Mouse (Mus musculus) liver, adult 2 months (tissue): ENCODE measurements around the gene Rab14. TPM values are rescaled to one million over a fixed set of nuclear protein-coding genes. Genes with fewer than 3 reads are reported as not detected.
A peak's percentile ranks its signal among the peaks of the same experiment; 100 is the strongest.

Source experiments
- DNase-seq: peaks from one replicate; pipeline ENCODE4 v3.0.0-alpha.2; 2011; ENCODE audit warnings: low read depth, low spot score; ENCODE audit errors: extremely low read depth
- H3K27ac ChIP-seq: fragments of 200-500 bp; replicated peaks from 2 replicates; pipeline ENCODE4 v1.5.1; 2012; ENCODE audit warnings: low read depth, mild to moderate bottlenecking, control low read depth, inconsistent platforms, low read length; ENCODE audit not compliant: insufficient read depth
- H3K27me3 ChIP-seq: fragments of 200-500 bp; 2 replicates; pipeline ENCODE4 v1.6.1; 2012; ENCODE audit warnings: mild to moderate bottlenecking, moderate library complexity, low read length, inconsistent platforms; ENCODE audit not compliant: control insufficient read depth, insufficient read depth
- H3K36me3 ChIP-seq: fragments of 200-500 bp; 2 replicates; pipeline ENCODE4 v1.6.1; 2012; ENCODE audit warnings: low read length, inconsistent platforms; ENCODE audit not compliant: control insufficient read depth, insufficient read depth
- H3K4me1 ChIP-seq: fragments of 200-500 bp; 2 replicates; pipeline ENCODE4 v1.6.1; 2011; ENCODE audit warnings: low read length; ENCODE audit not compliant: control insufficient read depth, insufficient read depth
- H3K4me3 ChIP-seq: fragments of 200-500 bp; 2 replicates; pipeline ENCODE4 v1.5.1; 2011; ENCODE audit warnings: low read depth, mild to moderate bottlenecking, control low read depth, low read length, moderate library complexity; ENCODE audit not compliant: insufficient read depth
- H3K79me2 ChIP-seq: fragments of 200-500 bp; 2 replicates; pipeline ENCODE4 v1.6.1; 2012; ENCODE audit warnings: inconsistent platforms, mild to moderate bottlenecking, low read length, moderate library complexity; ENCODE audit not compliant: control insufficient read depth, insufficient read depth
- H3K9ac ChIP-seq: fragments of 200-500 bp; 2 replicates; pipeline ENCODE4 v1.6.1; 2012; ENCODE audit warnings: low read depth, mild to moderate bottlenecking, control low read depth, inconsistent platforms, low read length
- CTCF ChIP-seq: fragments of 200-500 bp; IDR thresholded peaks from 2 replicates; pipeline ENCODE4 v1.5.1; 2011; ENCODE audit warnings: low read depth, low read length, control low read depth
- POLR2A ChIP-seq: fragments of 200-500 bp; IDR thresholded peaks from 2 replicates; pipeline ENCODE4 v1.6.1; 2011; ENCODE audit warnings: low read length, control low read depth; ENCODE audit not compliant: insufficient read depth; ENCODE audit errors: extremely low read depth
- WGBS: fragments of 180-500 bp; shearing (Covaris S2); methylation state at CpG from one replicate; pipeline ENCODE4 v1.1.7; 2018; 5-methylcytosine and 5-hydroxymethylcytosine counted together
- polyA plus RNA-seq: library from polyadenylated mRNA; depleted of rRNA; stranded (reverse); fragments of >200 nt; gene quantifications from 2 replicates; pipeline ENCODE4 v1.2.3, GENCODE M21; 2012; rRNA removed
- total RNA-seq: library from RNA; depleted of rRNA; stranded (reverse); fragments of >200 nt; gene quantifications from 2 replicates; pipeline ENCODE4 v1.2.3, GENCODE M21; 2014; rRNA removed

The Rab14 gene
- total RNA-seq (109 and 112 TPM in 2 replicates), polyA plus RNA-seq (246 and 305 TPM in 2 replicates)

DNA sequence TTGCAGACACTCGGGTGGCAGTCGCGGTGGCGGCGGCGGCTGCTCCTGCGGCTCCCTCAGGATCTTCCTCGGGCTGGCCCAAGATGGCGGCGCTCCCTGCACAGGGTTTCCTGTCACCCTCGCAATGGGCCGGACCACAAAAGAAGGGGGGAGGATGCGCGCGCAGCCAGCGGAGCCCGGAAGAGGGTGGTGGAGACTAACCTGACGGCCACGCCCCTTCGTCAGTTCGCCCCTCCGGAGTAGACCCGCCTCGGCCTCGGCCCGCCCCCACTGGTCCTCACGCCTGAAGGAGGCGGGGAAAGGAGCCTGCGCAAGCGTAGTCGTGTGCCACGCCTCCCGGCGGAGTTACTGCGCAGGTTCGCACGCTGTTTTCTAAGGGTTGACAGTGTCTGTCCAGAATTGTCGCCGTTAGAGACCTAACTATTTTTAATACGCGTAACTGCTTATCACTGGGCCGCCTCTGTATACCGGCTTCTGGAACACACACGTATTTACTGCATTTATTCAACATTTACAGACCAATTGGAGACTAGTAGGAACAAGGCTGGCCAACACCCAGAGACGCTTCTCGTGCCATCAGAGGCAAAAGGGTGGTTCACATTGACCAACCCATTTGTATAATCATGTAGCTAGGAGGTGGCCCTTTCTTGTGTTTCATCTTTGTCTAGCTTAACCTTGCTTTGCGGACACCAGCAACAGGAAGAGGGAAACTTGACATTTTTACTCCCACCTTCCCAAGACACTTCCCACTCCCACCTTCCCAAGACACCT lies at the start of gene Rab14:
Gene Rab14, minus strand, starts transcription at position 223 of the 771 bp plus-strand sequence.
- Histone ChIP-seq H3K79me2 (peaks cover 19% of the 10 kb centered on the region), H3K27ac (peak within 1 kb of the TSS; percentile 95), H3K27me3 (no peaks in the 10 kb centered on the region), H3K4me1 (peaks cover 14% of the 10 kb centered on the region), H3K9ac (peak within 1 kb of the TSS; percentile 98), H3K36me3 (0 out of 2 replicates have a peak, but pooled peaks cover 2% of the 10 kb centered on the region), H3K4me3 (peak within 1 kb of the TSS; percentile 93)
- peak; percentile 91 for DNase-seq
- TF ChIP-seq POLR2A (peak; percentile 71), CTCF (no peak)
- under 1% methylated on average over 47 of the region's 47 CpGs for WGBS

GRCm38 (mm10) chr2:35247763-35248162 lies 46.8 kb upstream of the Rab14 start:
- Histone ChIP-seq H3K27ac (no peak overlapping the region), H3K4me3 (no peak overlapping the region), H3K4me1 (no peaks in the 10 kb centered on the region), H3K9ac (no peak overlapping the region), H3K79me2 (no peaks in the 10 kb centered on the region), H3K36me3 (no peaks in the 10 kb centered on the region), H3K27me3 (no peaks in the 10 kb centered on the region)
- TF ChIP-seq POLR2A (no peak), CTCF (no peak)
- no peak for DNase-seq
- WGBS = 62% methylated on average over 5 of the region's 5 CpGs

DNA sequence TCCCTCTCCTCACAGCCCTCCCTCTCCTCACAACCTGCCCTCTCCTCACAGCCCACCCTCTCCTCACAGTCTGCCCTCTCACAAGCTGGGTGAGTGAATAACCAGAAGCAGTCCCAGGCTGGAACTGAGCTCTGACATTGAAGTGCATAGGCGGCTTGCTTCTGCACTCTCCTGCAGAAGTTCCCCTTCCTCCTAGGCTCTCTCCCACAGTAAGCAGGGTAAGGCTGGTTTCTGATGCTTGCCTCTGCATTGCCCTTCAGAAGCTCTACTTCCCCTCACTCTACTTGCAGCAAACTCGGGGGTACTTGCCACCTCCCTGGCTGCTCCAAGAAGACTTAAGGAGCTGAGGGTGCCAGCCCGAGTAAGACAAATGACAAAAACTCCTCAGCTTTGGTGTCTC lies 43.3 kb upstream of the Rab14 start:
- DNase-seq = no peak
- TF ChIP-seq POLR2A (no peak), CTCF (no peak)
- H3K79me2 ChIP-seq = no peaks in the 10 kb centered on the region
- no peak overlapping the region for H3K4me3 ChIP-seq
- no peaks in the 10 kb centered on the region for H3K36me3 ChIP-seq
- no peak overlapping the region for H3K27ac ChIP-seq
- no peaks in the 10 kb centered on the region for H3K4me1 ChIP-seq
- 63% methylated on average over 3 of the region's 3 CpGs for WGBS
- no peaks in the 10 kb centered on the region for H3K27me3 ChIP-seq
- H3K9ac ChIP-seq = no peak overlapping the region

- Histone ChIP-seq H3K9ac (no peak overlapping the region), H3K36me3 (no peaks in the 10 kb centered on the region), H3K27ac (no peak overlapping the region), H3K4me3 (no peak overlapping the region), H3K27me3 (no peaks in the 10 kb centered on the region), H3K4me1 (peaks cover 3% of the 10 kb centered on the region; the same call in 1 of the 2 replicates), H3K79me2 (no peaks in the 10 kb centered on the region)
- WGBS = 93% methylated on average over 6 of the region's 6 CpGs
- DNase-seq = no peak
- TF ChIP-seq CTCF = no peak
- TF ChIP-seq POLR2A = no peak
Measured at GRCm38 (mm10) chr2:35235021-35235420, 34.1 kb upstream of the Rab14 start.

DNA sequence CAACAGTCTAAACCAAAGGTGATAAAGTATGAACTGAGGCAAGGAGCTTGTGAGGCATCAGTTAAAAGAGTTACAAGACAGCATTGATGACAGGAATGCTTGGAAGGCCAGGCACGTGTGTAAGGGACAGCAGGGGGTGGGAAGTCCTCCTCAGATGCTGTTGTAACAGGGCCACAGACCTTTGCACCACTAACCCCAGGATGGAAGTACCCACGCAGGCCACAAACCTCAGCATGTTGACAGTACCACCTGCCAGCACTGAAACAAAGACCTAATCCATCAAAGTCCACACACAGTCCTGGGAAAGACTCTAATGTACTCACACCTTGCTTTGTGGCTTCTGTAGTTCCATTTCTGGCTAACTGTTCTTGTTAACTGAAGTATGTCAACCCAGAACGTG lies 33.0 kb upstream of the Rab14 start:
- H3K4me3 ChIP-seq = no peak overlapping the region
- no peak overlapping the region for H3K27ac ChIP-seq
- H3K4me1 ChIP-seq = peaks cover 3% of the 10 kb centered on the region; the same call in 1 of the 2 replicates
- no peaks in the 10 kb centered on the region for H3K36me3 ChIP-seq
- H3K9ac ChIP-seq = no peak overlapping the region
- H3K79me2 ChIP-seq = no peaks in the 10 kb centered on the region
- 11% methylated on average over 3 of the region's 3 CpGs for WGBS
- peak; percentile 69 for DNase-seq
- TF ChIP-seq POLR2A = no peak
- no peak for TF ChIP-seq CTCF
- no peaks in the 10 kb centered on the region for H3K27me3 ChIP-seq
